Mouse (Mus musculus) heart, embryonic 16.5 days (tissue): ENCODE results near the gene Pced1b. TPM values are rescaled to one million over a fixed set of nuclear protein-coding genes. Genes with fewer than 3 reads are reported as not detected.

Experiments used
- ATAC-seq: fragments of 200-750 bp; cut with Nextera tagmentation; replicated peaks from 2 replicates; pipeline ENCODE4 v1.8.0; 2017; ENCODE audit warnings: moderate number of reproducible peaks; ENCODE audit not compliant: insufficient read depth, low FRiP score; ENCODE audit errors: extremely low read depth
- H3K27ac ChIP-seq: fragments of 300-500 bp; sonication (generic); 2 replicates; pipeline ENCODE4 v1.5.1; 2014; ENCODE audit warnings: mild to moderate bottlenecking, low read length, control low read depth, moderate library complexity
- H3K27me3 ChIP-seq: fragments of 300-500 bp; sonication (generic); 2 replicates; pipeline ENCODE4 v1.6.1; 2014; ENCODE audit warnings: low read length, mixed read lengths; ENCODE audit not compliant: control insufficient read depth, insufficient read depth
- H3K36me3 ChIP-seq: fragments of 300-500 bp; sonication (generic); 2 replicates; pipeline ENCODE4 v1.6.1; 2014; ENCODE audit not compliant: control insufficient read depth, insufficient read depth
- H3K4me1 ChIP-seq: fragments of 300-500 bp; sonication (generic); 2 replicates; pipeline ENCODE4 v1.6.1; 2014; ENCODE audit warnings: low read length, mixed read lengths; ENCODE audit not compliant: control insufficient read depth, insufficient read depth
- H3K4me2 ChIP-seq: fragments of 300-500 bp; sonication (generic); 2 replicates; pipeline ENCODE4 v1.6.1; 2014; ENCODE audit warnings: low read depth, mild to moderate bottlenecking, control low read depth, low read length
- H3K4me3 ChIP-seq: fragments of 300-500 bp; sonication (generic); 2 replicates; pipeline ENCODE4 v1.5.1; 2014; ENCODE audit warnings: mild to moderate bottlenecking, control low read depth, low read length
- H3K9ac ChIP-seq: fragments of 300-500 bp; sonication (generic); 2 replicates; pipeline ENCODE4 v1.6.1; 2014; ENCODE audit warnings: low read length, control low read depth
- H3K9me3 ChIP-seq: fragments of 300-500 bp; sonication (generic); replicated peaks from 2 replicates; pipeline ENCODE4 v1.6.1; 2016; ENCODE audit warnings: low read length; ENCODE audit not compliant: control insufficient read depth
- WGBS: fragments of 180-500 bp; shearing (Covaris S2); extraction: QIAGEN DNeasy Blood & Tissue Kit; methylation state at CpG from one replicate; pipeline ENCODE4 v1.1.7; 2014; 5-methylcytosine and 5-hydroxymethylcytosine counted together
- polyA plus RNA-seq: library from polyadenylated mRNA; unstranded; fragments of >200 nt; fragmentation: Nextera tagmentation; extraction: Ambion mirVana; gene quantifications from 2 replicates; pipeline ENCODE4 v1.2.1, GENCODE M21; 2015

Pced1b gene
- polyA plus RNA-seq, 1 experiment from 2014 or later: 2.7 TPM

GRCm38 (mm10) chr15:97287436-97288143 is 40.7 kb downstream of the Pced1b start:
- ATAC-seq: no peak
- H3K36me3 ChIP-seq: no peaks in the 10 kb centered on the region
- no peak overlapping the region for H3K4me3 ChIP-seq
- no peak overlapping the region for H3K4me2 ChIP-seq
- H3K27me3 ChIP-seq: no peaks in the 10 kb centered on the region
- no peaks in the 10 kb centered on the region for H3K9me3 ChIP-seq
- H3K4me1 ChIP-seq: no peaks in the 10 kb centered on the region
- H3K9ac ChIP-seq: no peak overlapping the region
- no peak overlapping the region for H3K27ac ChIP-seq
- WGBS: 85% methylated on average over 5 of the region's 5 CpGs

GRCm38 (mm10) chr15:97288690-97289089 is 41.8 kb downstream of the Pced1b start:
- H3K4me3 ChIP-seq: no peak overlapping the region
- ATAC-seq: no peak

GRCm38 (mm10) chr15:97289176-97289575 is 42.3 kb downstream of the Pced1b start:
- no peak overlapping the region for H3K4me3 ChIP-seq
- no peaks in the 10 kb centered on the region for H3K4me1 ChIP-seq
- no peak overlapping the region for H3K4me2 ChIP-seq
- H3K9me3 ChIP-seq: no peaks in the 10 kb centered on the region
- WGBS: 66% methylated on average over 4 of the region's 4 CpGs
- H3K9ac ChIP-seq: no peak overlapping the region
- no peak overlapping the region for H3K27ac ChIP-seq
- H3K36me3 ChIP-seq: no peaks in the 10 kb centered on the region
- H3K27me3 ChIP-seq: no peaks in the 10 kb centered on the region
- no peak for ATAC-seq

More at GRCm38 (mm10) chr15:97288690-97289089, 41.8 kb downstream of the Pced1b start:
- WGBS: 77% methylated on average over 13 of the region's 13 CpGs
- Histone ChIP-seq H3K4me1 (no peaks in the 10 kb centered on the region), H3K36me3 (no peaks in the 10 kb centered on the region), H3K27me3 (no peaks in the 10 kb centered on the region), H3K9me3 (no peaks in the 10 kb centered on the region), H3K4me2 (no peak overlapping the region), H3K9ac (no peak overlapping the region), H3K27ac (no peak overlapping the region)

GRCm38 (mm10) chr15:97290351-97290750 is 43.4 kb downstream of the Pced1b start:
- no peaks in the 10 kb centered on the region for H3K4me1 ChIP-seq
- H3K4me3 ChIP-seq: no peak overlapping the region
- H3K27me3 ChIP-seq: no peaks in the 10 kb centered on the region
- 82% methylated on average over 6 of the region's 6 CpGs for WGBS
- H3K9me3 ChIP-seq: no peaks in the 10 kb centered on the region
- no peaks in the 10 kb centered on the region for H3K36me3 ChIP-seq
- ATAC-seq: no peak
- no peak overlapping the region for H3K9ac ChIP-seq
- H3K27ac ChIP-seq: no peak overlapping the region
- no peak overlapping the region for H3K4me2 ChIP-seq

- ATAC-seq: 0 out of 2 replicates have a peak, but pooled peaks have one; percentile 37
- Histone ChIP-seq H3K9me3 (no peaks in the 10 kb centered on the region), H3K27me3 (no peaks in the 10 kb centered on the region), H3K4me1 (no peaks in the 10 kb centered on the region), H3K27ac (0 out of 2 replicates have a peak overlapping the region, but pooled peaks have one; percentile 7), H3K36me3 (no peaks in the 10 kb centered on the region), H3K4me3 (no peak overlapping the region), H3K4me2 (no peak overlapping the region), H3K9ac (no peak overlapping the region)
- 64% methylated on average over 21 of the region's 21 CpGs for WGBS
Observed at GRCm38 (mm10) chr15:97291291-97292050, 44.6 kb downstream of the Pced1b start.

GRCm38 (mm10) chr15:97307935-97308334 is 61.0 kb downstream of the Pced1b start:
- Histone ChIP-seq H3K4me1 (no peaks in the 10 kb centered on the region), H3K9me3 (no peaks in the 10 kb centered on the region), H3K9ac (no peak overlapping the region), H3K36me3 (no peaks in the 10 kb centered on the region), H3K4me3 (no peak overlapping the region), H3K27ac (no peak overlapping the region), H3K27me3 (no peaks in the 10 kb centered on the region), H3K4me2 (no peak overlapping the region)
- ATAC-seq: no peak
- WGBS: 67% methylated on average over 9 of the region's 9 CpGs

- WGBS: 89% methylated on average over 2 of the region's 2 CpGs
- H3K9me3 ChIP-seq: no peaks in the 10 kb centered on the region
Observed at GRCm38 (mm10) chr15:97309533-97309932, 62.6 kb downstream of the Pced1b start.

GRCm38 (mm10) chr15:97310251-97310650 is 63.3 kb downstream of the Pced1b start:
- no peak overlapping the region for H3K4me2 ChIP-seq
- H3K27ac ChIP-seq: no peak overlapping the region
- no peaks in the 10 kb centered on the region for H3K27me3 ChIP-seq
- no peaks in the 10 kb centered on the region for H3K4me1 ChIP-seq
- H3K36me3 ChIP-seq: no peaks in the 10 kb centered on the region
- no peak for ATAC-seq
- H3K4me3 ChIP-seq: no peak overlapping the region
- 78% methylated on average over 9 of the region's 9 CpGs for WGBS
- H3K9ac ChIP-seq: no peak overlapping the region
- no peaks in the 10 kb centered on the region for H3K9me3 ChIP-seq

More at GRCm38 (mm10) chr15:97309533-97309932, 62.6 kb downstream of the Pced1b start:
- H3K27ac ChIP-seq: no peak overlapping the region
- ATAC-seq: no peak
- H3K36me3 ChIP-seq: no peaks in the 10 kb centered on the region
- H3K4me3 ChIP-seq: no peak overlapping the region
- H3K4me1 ChIP-seq: no peaks in the 10 kb centered on the region
- no peaks in the 10 kb centered on the region for H3K27me3 ChIP-seq
- no peak overlapping the region for H3K4me2 ChIP-seq
- H3K9ac ChIP-seq: no peak overlapping the region

- no peaks in the 10 kb centered on the region for H3K27me3 ChIP-seq
- no peak overlapping the region for H3K27ac ChIP-seq
- no peak overlapping the region for H3K9ac ChIP-seq
- no peak for ATAC-seq
- H3K4me1 ChIP-seq: no peaks in the 10 kb centered on the region
- no peaks in the 10 kb centered on the region for H3K36me3 ChIP-seq
- H3K4me2 ChIP-seq: no peak overlapping the region
- 75% methylated on average over 7 of the region's 7 CpGs for WGBS
- no peaks in the 10 kb centered on the region for H3K9me3 ChIP-seq
- H3K4me3 ChIP-seq: no peak overlapping the region
Observed at GRCm38 (mm10) chr15:97311211-97311610, 64.3 kb downstream of the Pced1b start.
